Mouse (Mus musculus) stomach, adult 2 months (tissue): ENCODE results near the gene Mup13. TPM values are rescaled to one million over a fixed set of nuclear protein-coding genes. Genes with fewer than 3 reads are reported as not detected.

ENCODE experiments used
- polyA plus RNA-seq: library from polyadenylated mRNA; depleted of rRNA; stranded (reverse); fragments of >200 nt; gene quantifications from 2 replicates; pipeline ENCODE4 v1.2.3, GENCODE M21; 2012; rRNA removed

Mup13 gene
- polyA plus RNA-seq = not detected in 2 replicates

GRCm38 (mm10) chr4:61228186-61228585, at the start of gene Mup13:
Gene Mup13, minus strand, starts transcription at chr4:61228286.

Other genes starting within 250 kb of the Mup13 start
- gene Mup14, start 75.7 kb upstream of the Mup13 start, polyA plus RNA-seq = 0.24 and 1.6 TPM in 2 replicates
- gene Mup15, start 211.5 kb upstream of the Mup13 start, polyA plus RNA-seq = not detected in 2 replicates